Mouse (Mus musculus): ENCODE measurements around the gene 5530400C23Rik. TPM values are rescaled to one million over a fixed set of nuclear protein-coding genes. Genes with fewer than 3 reads are reported as not detected.

Gene 5530400C23Rik
- total RNA-seq (2023) = not detected

DNA sequence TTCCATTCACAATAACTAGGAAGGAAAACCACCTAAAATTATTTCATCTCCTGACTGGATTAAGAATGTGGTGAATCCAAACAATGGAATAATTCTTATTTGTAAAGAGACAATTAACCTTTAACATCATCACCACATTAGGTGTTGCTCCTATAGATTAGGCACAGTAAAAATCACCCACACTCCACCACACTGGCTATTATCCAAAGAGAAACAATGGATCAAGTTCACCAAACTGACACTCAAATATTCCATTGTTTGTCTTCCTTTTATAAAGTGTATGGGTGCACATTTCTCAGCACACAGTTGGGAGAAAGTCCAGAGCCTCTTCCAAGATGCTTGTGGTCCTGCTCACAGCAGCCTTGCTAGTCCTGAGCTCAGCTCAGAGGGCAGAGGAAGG, at the start of gene 5530400C23Rik:
5530400C23Rik (plus strand) TSS at position 301 of the 400 bp plus-strand sequence.

Other genes with a start within 250 kb of the 5530400C23Rik start
- not detected for gene Tas2r140, start 236.4 kb upstream of the 5530400C23Rik start, total RNA-seq (2023)
- 10 to 100 TPM; 13.0 to 13.3 TPM for gene Smim10l1, start 187.3 kb upstream of the 5530400C23Rik start, total RNA-seq (2023)